Mouse (Mus musculus): ENCODE measurements around the gene Fbxo40. TPM values are rescaled to one million over a fixed set of nuclear protein-coding genes. Genes with fewer than 3 reads are reported as not detected.

Fbxo40 gene
- polyA plus RNA-seq, 1 experiment from 2014 or later, result 0.03 TPM

- Histone ChIP-seq H3K9ac (replicated peaks) (no peak overlapping the region), H3K36me3 (no peaks in the 10 kb centered on the region), H3K9me3 (replicated peaks) (no peaks in the 10 kb centered on the region), H3K4me1 (no peaks in the 10 kb centered on the region), H3K4me3 (replicated peaks) (no peak overlapping the region), H3K4me2 (no peak overlapping the region), H3K27me3 (replicated peaks) (no peaks in the 10 kb centered on the region), H3K27ac (replicated peaks) (no peak overlapping the region)
- WGBS, result 94% methylated on average over 3 of the region's 3 CpGs
- ATAC-seq (ENCODE audit: low FRiP score), result no peak
Observed at GRCm38 (mm10) chr16:36943591-36943990, 46.7 kb downstream of the Fbxo40 start.

- H3K36me3 ChIP-seq, result no peaks in the 10 kb centered on the region
- no peak overlapping the region for H3K9ac ChIP-seq (replicated peaks)
- H3K9me3 ChIP-seq (replicated peaks), result no peaks in the 10 kb centered on the region
- 56% methylated on average over 4 of the region's 4 CpGs for WGBS
- H3K27me3 ChIP-seq (replicated peaks), result no peaks in the 10 kb centered on the region
- H3K4me2 ChIP-seq, result no peak overlapping the region
- H3K4me3 ChIP-seq (replicated peaks), result no peak overlapping the region
- H3K4me1 ChIP-seq, result no peaks in the 10 kb centered on the region
- no peak overlapping the region for H3K27ac ChIP-seq (replicated peaks)
- no peak; the same call in 1 of the 2 replicates for ATAC-seq (ENCODE audit: low FRiP score)
Observed at GRCm38 (mm10) chr16:36941895-36942294, 48.4 kb downstream of the Fbxo40 start.

GRCm38 (mm10) chr16:36941137-36941727 is 49.0 kb downstream of the Fbxo40 start:
- Histone ChIP-seq H3K9ac (replicated peaks) (no peak overlapping the region), H3K4me2 (no peak overlapping the region), H3K27ac (replicated peaks) (no peak overlapping the region), H3K9me3 (replicated peaks) (no peaks in the 10 kb centered on the region), H3K36me3 (no peaks in the 10 kb centered on the region), H3K4me1 (no peaks in the 10 kb centered on the region), H3K4me3 (replicated peaks) (no peak overlapping the region), H3K27me3 (replicated peaks) (no peaks in the 10 kb centered on the region)
- 86% methylated on average over 6 of the region's 6 CpGs for whole genome bisulfite sequencing
- ATAC-seq (ENCODE audit: low FRiP score), result no peak

GRCm38 (mm10) chr16:36935814-36936213 is 54.5 kb downstream of the Fbxo40 start:
- 89% methylated on average over 3 of the region's 3 CpGs for WGBS

GRCm38 (mm10) chr16:36934841-36935620 is 55.2 kb downstream of the Fbxo40 start, which contains the start of gene Hcls1:
Hcls1 (plus strand) TSS chr16:36934983.
- no peak within 1 kb of the TSS for H3K9ac ChIP-seq (replicated peaks)
- H3K27ac ChIP-seq (replicated peaks), result no peak within 1 kb of the TSS
- no peak for ATAC-seq (ENCODE audit: low FRiP score)
- no peak within 1 kb of the TSS for H3K4me2 ChIP-seq
- no peaks in the 10 kb centered on the region for H3K27me3 ChIP-seq (replicated peaks)
- H3K36me3 ChIP-seq, result peaks cover 35% of the 10 kb centered on the region
- no peak within 1 kb of the TSS for H3K4me3 ChIP-seq (replicated peaks)
- H3K9me3 ChIP-seq (replicated peaks), result no peaks in the 10 kb centered on the region
- no peaks in the 10 kb centered on the region for H3K4me1 ChIP-seq
- WGBS, result 80% methylated on average over 7 of the region's 7 CpGs

More at GRCm38 (mm10) chr16:36935814-36936213, 54.5 kb downstream of the Fbxo40 start:
- no peaks in the 10 kb centered on the region for H3K9me3 ChIP-seq (replicated peaks)
- H3K27me3 ChIP-seq (replicated peaks), result no peaks in the 10 kb centered on the region
- H3K9ac ChIP-seq (replicated peaks), result no peak overlapping the region
- ATAC-seq (ENCODE audit: low FRiP score), result no peak
- no peak overlapping the region for H3K27ac ChIP-seq (replicated peaks)
- H3K4me2 ChIP-seq, result no peak overlapping the region
- no peaks in the 10 kb centered on the region for H3K4me1 ChIP-seq
- H3K4me3 ChIP-seq (replicated peaks), result no peak overlapping the region
- H3K36me3 ChIP-seq, result peaks cover 27% of the 10 kb centered on the region

- no peak overlapping the region for H3K9ac ChIP-seq (replicated peaks)
- no peak overlapping the region for H3K4me3 ChIP-seq (replicated peaks)
- no peaks in the 10 kb centered on the region for H3K4me1 ChIP-seq
- H3K36me3 ChIP-seq, result peaks cover 43% of the 10 kb centered on the region
- 79% methylated on average over 6 of the region's 6 CpGs for WGBS
- H3K27ac ChIP-seq (replicated peaks), result no peak overlapping the region
- H3K9me3 ChIP-seq (replicated peaks), result no peaks in the 10 kb centered on the region
- ATAC-seq (ENCODE audit: low FRiP score), result no peak
- H3K27me3 ChIP-seq (replicated peaks), result no peaks in the 10 kb centered on the region
- H3K4me2 ChIP-seq, result no peak overlapping the region
Observed at GRCm38 (mm10) chr16:36934131-36934840, 56.0 kb downstream of the Fbxo40 start.

GRCm38 (mm10) chr16:36932546-36932945 is 57.7 kb downstream of the Fbxo40 start:
- WGBS, result 98% methylated on average over 6 of the region's 6 CpGs
- Histone ChIP-seq H3K36me3 (peaks cover 60% of the 10 kb centered on the region), H3K9ac (replicated peaks) (no peak overlapping the region), H3K4me2 (no peak overlapping the region), H3K4me1 (no peaks in the 10 kb centered on the region), H3K27me3 (replicated peaks) (no peaks in the 10 kb centered on the region), H3K27ac (replicated peaks) (no peak overlapping the region), H3K9me3 (replicated peaks) (no peaks in the 10 kb centered on the region), H3K4me3 (replicated peaks) (no peak overlapping the region)
- ATAC-seq (ENCODE audit: low FRiP score), result no peak

GRCm38 (mm10) chr16:36931976-36932375 is 58.3 kb downstream of the Fbxo40 start:
- H3K36me3 ChIP-seq, result peaks cover 66% of the 10 kb centered on the region
- H3K4me3 ChIP-seq (replicated peaks), result no peak overlapping the region
- no peak for ATAC-seq (ENCODE audit: low FRiP score)
- no peaks in the 10 kb centered on the region for H3K27me3 ChIP-seq (replicated peaks)
- H3K9me3 ChIP-seq (replicated peaks), result no peaks in the 10 kb centered on the region
- no peaks in the 10 kb centered on the region for H3K4me1 ChIP-seq
- H3K9ac ChIP-seq (replicated peaks), result no peak overlapping the region
- H3K27ac ChIP-seq (replicated peaks), result no peak overlapping the region
- H3K4me2 ChIP-seq, result no peak overlapping the region
- WGBS, result 91% methylated on average over 3 of the region's 3 CpGs

- no peaks in the 10 kb centered on the region for H3K4me1 ChIP-seq
- no peaks in the 10 kb centered on the region for H3K27me3 ChIP-seq (replicated peaks)
- H3K27ac ChIP-seq (replicated peaks), result no peak overlapping the region
- no peak overlapping the region for H3K4me2 ChIP-seq
- ATAC-seq (ENCODE audit: low FRiP score), result no peak
- H3K9me3 ChIP-seq (replicated peaks), result no peaks in the 10 kb centered on the region
- H3K36me3 ChIP-seq, result peaks cover 72% of the 10 kb centered on the region
- no peak overlapping the region for H3K9ac ChIP-seq (replicated peaks)
- 94% methylated on average over 10 of the region's 10 CpGs for WGBS
- H3K4me3 ChIP-seq (replicated peaks), result no peak overlapping the region
Observed at GRCm38 (mm10) chr16:36931381-36931780, 58.9 kb downstream of the Fbxo40 start.

- Histone ChIP-seq H3K9ac (replicated peaks) (no peak overlapping the region), H3K4me2 (no peak overlapping the region), H3K9me3 (replicated peaks) (no peaks in the 10 kb centered on the region), H3K27me3 (replicated peaks) (no peaks in the 10 kb centered on the region), H3K36me3 (peaks cover 81% of the 10 kb centered on the region), H3K4me1 (no peaks in the 10 kb centered on the region), H3K27ac (replicated peaks) (no peak overlapping the region), H3K4me3 (replicated peaks) (no peak overlapping the region)
- ATAC-seq (ENCODE audit: low FRiP score), result no peak
- WGBS, result 85% methylated on average over 11 of the region's 11 CpGs
Observed at GRCm38 (mm10) chr16:36930231-36931136, 59.8 kb downstream of the Fbxo40 start.

- no peaks in the 10 kb centered on the region for H3K4me1 ChIP-seq
- WGBS, result 96% methylated on average over 7 of the region's 7 CpGs
- H3K9ac ChIP-seq (replicated peaks), result no peak overlapping the region
- no peak overlapping the region for H3K27ac ChIP-seq (replicated peaks)
- no peaks in the 10 kb centered on the region for H3K27me3 ChIP-seq (replicated peaks)
- no peak for ATAC-seq (ENCODE audit: low FRiP score)
- H3K4me2 ChIP-seq, result no peak overlapping the region
- H3K4me3 ChIP-seq (replicated peaks), result no peak overlapping the region
- peaks cover 92% of the 10 kb centered on the region for H3K36me3 ChIP-seq
- no peaks in the 10 kb centered on the region for H3K9me3 ChIP-seq (replicated peaks)
Observed at GRCm38 (mm10) chr16:36929216-36929615, 61.1 kb downstream of the Fbxo40 start.

Data from neural tube, embryonic 15.5 days (tissue).